Mouse (Mus musculus) ES-E14 (cell line): ENCODE data around the gene Oxnad1. TPM values are rescaled to one million over a fixed set of nuclear protein-coding genes. Genes with fewer than 3 reads are reported as not detected.

Experiments
- DNase-seq: peaks from one replicate; pipeline ENCODE4 v3.0.0-alpha.2; 2013; ENCODE audit warnings: low read depth, low spot score
- H3K27ac ChIP-seq: 2 replicates; pipeline ENCODE4 v1.5.1; 2012; ENCODE audit warnings: low read depth, mild to moderate bottlenecking, low read length, moderate library complexity, mixed read lengths; ENCODE audit not compliant: poor library complexity, insufficient read depth, severe bottlenecking
- H3K36me3 ChIP-seq: 2 replicates; pipeline ENCODE4 v1.6.1; 2012; ENCODE audit warnings: mild to moderate bottlenecking, low read length, moderate library complexity, mixed read lengths; ENCODE audit not compliant: control insufficient read depth, poor library complexity, insufficient read depth, severe bottlenecking
- H3K4me1 ChIP-seq, 2 experiments: fragments of 150-350 bp in 1 of 2; sonication (generic) in 1 of 2; 2 replicates each; pipeline ENCODE4 v1.6.1; 2012; ENCODE audit warnings: low read length in 2 of 2, mild to moderate bottlenecking in 1 of 2, mixed read lengths in 1 of 2; ENCODE audit not compliant: control insufficient read depth in 2 of 2, insufficient read depth in 2 of 2, poor library complexity in 1 of 2
- H3K4me3 ChIP-seq, 2 experiments: fragments of 150-350 bp in 1 of 2; sonication (generic) in 1 of 2; 2 replicates each; pipeline ENCODE4 v1.5.1; 2012; ENCODE audit warnings: low read length in 2 of 2, low read depth in 1 of 2, mild to moderate bottlenecking in 1 of 2, mixed read lengths in 1 of 2; ENCODE audit not compliant: insufficient read depth in 1 of 2, poor library complexity in 1 of 2, severe bottlenecking in 1 of 2
- H3K9ac ChIP-seq: 2 replicates; pipeline ENCODE4 v1.6.1; 2012; ENCODE audit warnings: low read depth, mild to moderate bottlenecking, low read length, mixed read lengths; ENCODE audit not compliant: poor library complexity, insufficient read depth, severe bottlenecking
- H3K9me3 ChIP-seq: fragments of 150-350 bp; sonication (generic); 2 replicates; pipeline ENCODE4 v1.6.1; 2012; ENCODE audit warnings: low read depth, mild to moderate bottlenecking, low read length; ENCODE audit not compliant: control insufficient read depth, insufficient read depth
- CHD2 ChIP-seq: IDR thresholded peaks from 2 replicates; pipeline ENCODE4 v1.6.1; 2014; ENCODE audit warnings: mild to moderate bottlenecking, low read depth, low read length, inconsistent platforms
- HCFC1 ChIP-seq: IDR thresholded peaks from 2 replicates; pipeline ENCODE4 v1.6.1; 2012; ENCODE audit warnings: low read length, inconsistent platforms, borderline replicate concordance; ENCODE audit not compliant: insufficient read depth
- MAFK ChIP-seq: IDR thresholded peaks from 2 replicates; pipeline ENCODE4 v1.6.1; 2014; ENCODE audit warnings: mild to moderate bottlenecking, low read depth, low read length, inconsistent platforms; ENCODE audit not compliant: insufficient read depth
- ZC3H11A ChIP-seq: IDR thresholded peaks from 2 replicates; pipeline ENCODE4 v1.6.1; 2012; ENCODE audit warnings: low read depth, mild to moderate bottlenecking, inconsistent platforms, low read length, borderline replicate concordance
- ZNF384 ChIP-seq: IDR thresholded peaks from 2 replicates; pipeline ENCODE4 v1.6.1; 2012; ENCODE audit warnings: low read depth, low read length, inconsistent platforms
- in situ Hi-C, 2 experiments: fragments of 600-800 bp; cut with MboI; formaldehyde crosslinking; loops; one replicate each; pipeline ENCODE4 v1.15.1; 2025; ENCODE audit warnings: low sequenced_read_pairs in 2 of 2, inconsistent platforms in 1 of 2; ENCODE audit not compliant: unreplicated experiment in 2 of 2
- total RNA-seq: library from RNA; depleted of rRNA; stranded (reverse); fragments of 300-350 nt; gene quantifications from 2 replicates; pipeline ENCODE4 v1.2.3, GENCODE M21; 2012

Gene Oxnad1
- total RNA-seq, 1 experiment: 44.0 TPM

DNA sequence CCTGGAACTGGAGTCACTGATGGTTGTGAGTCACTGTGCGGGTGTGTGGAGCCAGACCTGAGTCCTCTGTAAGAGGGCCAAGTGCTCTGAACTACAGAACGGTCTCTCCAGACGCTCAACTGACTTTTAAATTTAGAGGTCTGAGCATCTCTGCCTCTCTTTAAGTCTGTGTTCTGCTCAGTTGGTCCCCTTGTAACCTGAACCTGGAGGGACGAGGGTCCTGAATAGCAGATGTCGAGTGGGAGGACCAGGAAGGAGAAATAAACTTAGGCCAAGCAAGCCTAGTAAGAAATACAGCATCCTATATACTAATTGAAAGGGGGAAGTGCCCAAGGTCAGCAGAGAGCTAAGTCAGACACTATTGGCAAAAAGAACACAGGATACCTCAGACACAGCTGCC lies 11.6 kb downstream of the Oxnad1 start:
- Histone ChIP-seq H3K36me3 (peaks cover 64% of the 10 kb centered on the region), H3K27ac (no peak overlapping the region), H3K4me3 (no peak overlapping the region), H3K9ac (no peak overlapping the region), H3K9me3 (no peaks in the 10 kb centered on the region), H3K4me1 (no peaks in the 10 kb centered on the region)
- in situ Hi-C loops: no loop called here
- DNase-seq: no peak
- no peak for TF ChIP-seq CHD2
- no peak for TF ChIP-seq MAFK
- TF ChIP-seq ZC3H11A: no peak
- TF ChIP-seq ZNF384: no peak
- no peak for TF ChIP-seq HCFC1

DNA sequence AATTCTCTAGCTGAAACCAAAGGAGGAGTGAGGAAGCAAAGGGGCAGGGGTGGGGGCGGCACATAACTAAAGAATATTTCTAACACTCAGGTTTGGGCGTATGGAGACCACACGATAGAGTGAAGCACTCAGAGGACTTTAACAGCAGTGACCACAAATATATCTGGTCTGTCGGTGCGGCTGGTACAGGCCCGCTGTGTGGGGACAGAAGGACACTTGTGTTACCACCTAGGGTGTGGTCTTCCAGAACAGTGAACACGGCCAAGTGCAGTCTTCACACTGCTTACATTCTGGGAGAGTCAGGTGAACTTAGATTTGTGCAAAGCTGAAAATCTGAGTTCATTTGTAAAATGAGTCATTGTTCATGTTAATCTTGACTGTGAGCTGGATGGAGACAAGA lies 12.5 kb downstream of the Oxnad1 start:
- Histone ChIP-seq H3K4me3 (no peak overlapping the region), H3K9me3 (no peaks in the 10 kb centered on the region), H3K4me1 (peaks cover 0 to 2% of the 10 kb centered on the region in 2 experiments; a peak in 1 of 4 replicates), H3K36me3 (peaks cover 66% of the 10 kb centered on the region), H3K27ac (no peak overlapping the region), H3K9ac (no peak overlapping the region)
- in situ Hi-C loops: no loop called here
- DNase-seq: no peak
- TF ChIP-seq MAFK: no peak

DNA sequence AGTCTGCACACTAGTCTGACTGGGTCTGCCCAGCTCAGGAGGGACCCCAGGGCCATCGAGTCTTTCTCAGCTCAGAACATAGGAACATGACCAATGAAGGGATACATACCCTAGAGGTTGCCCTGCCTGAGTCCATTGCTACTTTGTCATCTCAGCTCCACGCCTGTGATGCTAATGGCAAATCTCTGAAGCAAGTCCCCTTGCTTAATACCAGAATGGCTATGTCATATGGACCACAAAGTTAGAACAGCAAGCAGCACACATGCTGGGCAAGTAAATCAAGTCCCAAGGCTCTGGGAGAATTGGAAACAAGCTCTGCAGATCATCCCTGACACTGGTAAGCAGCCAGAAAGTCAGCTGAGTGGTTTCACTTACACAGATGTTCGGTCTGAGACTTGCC lies 13.8 kb downstream of the Oxnad1 start:
- no peak for DNase-seq
- peaks cover 0 to 6% of the 10 kb centered on the region in 2 experiments; a peak in 1 of 4 replicates for H3K4me1 ChIP-seq
- no peaks in the 10 kb centered on the region for H3K9me3 ChIP-seq
- in situ Hi-C loops: no loop called here
- no peak overlapping the region for H3K4me3 ChIP-seq
- TF ChIP-seq CHD2 (no peak), ZNF384 (no peak), HCFC1 (no peak), ZC3H11A (no peak), MAFK (no peak)
- H3K9ac ChIP-seq: no peak overlapping the region
- no peak overlapping the region for H3K27ac ChIP-seq
- H3K36me3 ChIP-seq: peaks cover 57% of the 10 kb centered on the region

DNA sequence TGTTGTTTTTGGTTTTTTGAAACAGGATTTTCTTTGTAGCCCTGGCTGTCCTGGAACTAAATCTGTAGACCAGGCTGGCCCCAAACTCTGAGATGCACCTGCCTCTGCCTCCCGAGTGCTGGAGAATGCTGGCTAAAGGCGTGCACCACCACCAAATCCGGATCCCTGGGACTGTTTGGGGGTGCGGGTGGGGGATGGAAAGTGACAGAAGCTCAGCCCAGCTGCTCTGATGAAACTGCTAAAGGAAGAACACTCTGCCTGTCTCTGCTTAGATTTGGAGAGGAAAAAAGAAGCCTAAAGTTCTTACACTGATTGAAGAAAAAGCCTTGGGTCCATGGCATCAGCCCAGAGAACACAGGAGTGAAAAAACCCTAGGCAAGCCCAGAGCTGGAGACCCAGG lies 18.4 kb downstream of the Oxnad1 start:
- in situ Hi-C loops: no loop called here
- Histone ChIP-seq H3K4me1 (peaks cover 0 to 20% of the 10 kb centered on the region in 2 experiments; a peak in 3 of 4 replicates), H3K27ac (peak overlapping the region; percentile 30; the same call in 1 of the 2 replicates), H3K9me3 (no peaks in the 10 kb centered on the region), H3K4me3 (no peak overlapping the region), H3K36me3 (peaks cover 27% of the 10 kb centered on the region), H3K9ac (no peak overlapping the region)
- DNase-seq: no peak
- no peak for TF ChIP-seq MAFK
- TF ChIP-seq ZC3H11A: no peak
- no peak for TF ChIP-seq ZNF384
- no peak for TF ChIP-seq HCFC1
- no peak for TF ChIP-seq CHD2

DNA sequence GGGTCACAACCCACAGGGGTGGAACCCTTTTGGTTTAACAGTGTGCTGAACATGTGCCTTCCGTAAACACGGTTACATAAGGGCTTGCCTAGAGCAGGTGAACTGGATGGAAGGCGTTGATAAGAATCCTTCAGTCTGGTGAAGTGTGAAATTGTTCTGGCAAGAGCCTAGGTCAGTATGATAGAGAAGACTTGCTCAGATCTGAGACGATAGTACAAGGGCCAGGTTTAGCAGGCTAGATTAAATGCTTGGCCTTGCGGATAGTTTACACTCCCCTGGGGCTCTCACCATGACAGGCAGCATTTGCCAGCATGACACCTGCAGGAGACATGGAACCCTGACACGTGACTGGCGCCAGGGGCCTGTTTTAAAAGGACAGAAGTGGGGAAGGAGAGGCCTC lies 20.5 kb downstream of the Oxnad1 start:
- peaks cover 0 to 20% of the 10 kb centered on the region in 2 experiments; a peak in 3 of 4 replicates for H3K4me1 ChIP-seq
- no peak for DNase-seq
- H3K27ac ChIP-seq: peak overlapping the region; percentile 14; the same call in 1 of the 2 replicates
- H3K36me3 ChIP-seq: peaks cover 9% of the 10 kb centered on the region
- H3K9ac ChIP-seq: peak overlapping the region; percentile 14; the same call in 1 of the 2 replicates
- no peak for TF ChIP-seq MAFK
- no peak for TF ChIP-seq CHD2
- no peak for TF ChIP-seq ZNF384
- TF ChIP-seq HCFC1: no peak
- TF ChIP-seq ZC3H11A: no peak
- in situ Hi-C loops: no loop called here
- H3K9me3 ChIP-seq: no peaks in the 10 kb centered on the region
- no peak overlapping the region for H3K4me3 ChIP-seq
